Mouse (Mus musculus): Measurements from ENCODE around the gene Zfp174. TPM values are rescaled to one million over a fixed set of nuclear protein-coding genes. Genes with fewer than 3 reads are reported as not detected.

Zfp174 gene
- polyA plus RNA-seq (2012; rRNA removed) = 0.28 and 0.32 TPM in 2 replicates

GRCm38 (mm10) chr16:3846711-3847518, at the start of gene Zfp174:
Zfp174 (plus strand) TSS chr16:3847268.

GRCm38 (mm10) chr16:3830588-3831109, 16.4 kb upstream of the Zfp174 start, which contains the start of gene Olfr15:
Olfr15 (plus strand) TSS chr16:3830878.

GRCm38 (mm10) chr16:3872216-3873047, 25.4 kb downstream of the Zfp174 start, which contains the start of gene Naa60:
Naa60 (plus strand) TSS chr16:3872375.

GRCm38 (mm10) chr16:3884201-3885064, 37.4 kb downstream of the Zfp174 start, which contains the start of the genes Zfp597 and Gm20695:
Zfp597 (minus strand) TSS chr16:3884561.
Gm20695 (plus strand) TSS chr16:3884648.

Other genes with a start within 250 kb of the Zfp174 start
- 0.24 and 0.29 TPM in 2 replicates for gene Mefv, start 129.2 kb upstream of the Zfp174 start, polyA plus RNA-seq (2012; rRNA removed)
- 4.3 and 5.1 TPM in 2 replicates for gene Zfp263, start 103.2 kb upstream of the Zfp174 start, polyA plus RNA-seq (2012; rRNA removed)
- gene Olfr15, start 16.4 kb upstream of the Zfp174 start, polyA plus RNA-seq (2012; rRNA removed) = not detected in 2 replicates
- 12.9 and 17.1 TPM in 2 replicates for gene Naa60, start 25.1 kb downstream of the Zfp174 start, polyA plus RNA-seq (2012; rRNA removed)
- gene Zfp597, start 37.3 kb downstream of the Zfp174 start, polyA plus RNA-seq (2012; rRNA removed) = 2.5 and 2.6 TPM in 2 replicates
- gene Gm20695, start 37.4 kb downstream of the Zfp174 start, polyA plus RNA-seq (2012; rRNA removed) = 0.09 and 0.13 TPM in 2 replicates
- gene 1700037C18Rik, start 61.4 kb downstream of the Zfp174 start, polyA plus RNA-seq (2012; rRNA removed) = 1.2 and 1.3 TPM in 2 replicates
- 6.1 and 6.2 TPM in 2 replicates for gene Cluap1, start 61.5 kb downstream of the Zfp174 start, polyA plus RNA-seq (2012; rRNA removed)
- 0.28 and 0.35 TPM in 2 replicates for gene Nlrc3, start 129.4 kb downstream of the Zfp174 start, polyA plus RNA-seq (2012; rRNA removed)
- gene Slx4, start 156.5 kb downstream of the Zfp174 start, polyA plus RNA-seq (2012; rRNA removed) = 13.4 and 16.8 TPM in 2 replicates
- gene Dnase1, start 189.7 kb downstream of the Zfp174 start, polyA plus RNA-seq (2012; rRNA removed) = 0.02 and 0.03 TPM in 2 replicates
- gene Trap1, start 230.6 kb downstream of the Zfp174 start, polyA plus RNA-seq (2012; rRNA removed) = 62.5 and 67.7 TPM in 2 replicates

Data from liver, embryonic 14 days (tissue).